Mouse (Mus musculus) stomach, embryonic 14.5 days (tissue): Measurements from ENCODE around the gene Aff2. TPM values are rescaled to one million over a fixed set of nuclear protein-coding genes. Genes with fewer than 3 reads are reported as not detected.

ENCODE experiments used
- ATAC-seq: fragments of 200-750 bp; cut with Nextera tagmentation; 2 replicates; pipeline ENCODE4 v1.8.0; 2017; ENCODE audit warnings: low read depth, moderate TSS enrichment; ENCODE audit not compliant: insufficient number of reproducible peaks, insufficient read depth, low FRiP score
- H3K27ac ChIP-seq: fragments of 300-500 bp; sonication (generic); 2 replicates; pipeline ENCODE4 v1.5.1; 2014; ENCODE audit warnings: mild to moderate bottlenecking, low read length, moderate library complexity, mixed read lengths
- H3K27me3 ChIP-seq: fragments of 300-500 bp; sonication (generic); 2 replicates; pipeline ENCODE4 v1.6.1; 2014; ENCODE audit warnings: low read length, control low read depth, mixed read lengths; ENCODE audit not compliant: control insufficient read depth, insufficient read depth
- H3K36me3 ChIP-seq: fragments of 300-500 bp; sonication (generic); 2 replicates; pipeline ENCODE4 v1.6.1; 2014; ENCODE audit warnings: mild to moderate bottlenecking, control low read depth, low read length, moderate library complexity, mixed read lengths; ENCODE audit not compliant: control insufficient read depth, insufficient read depth
- H3K4me1 ChIP-seq: fragments of 300-500 bp; sonication (generic); 2 replicates; pipeline ENCODE4 v1.6.1; 2014; ENCODE audit warnings: low read length, control low read depth, mixed read lengths; ENCODE audit not compliant: control insufficient read depth, insufficient read depth
- H3K4me2 ChIP-seq: fragments of 300-500 bp; sonication (generic); replicated peaks from 2 replicates; pipeline ENCODE4 v1.6.1; 2014; ENCODE audit warnings: low read depth, low read length, control low read depth
- H3K4me3 ChIP-seq: fragments of 300-500 bp; sonication (generic); 2 replicates; pipeline ENCODE4 v1.5.1; 2014; ENCODE audit warnings: low read depth, low read length, control low read depth
- H3K9ac ChIP-seq: fragments of 300-500 bp; sonication (generic); replicated peaks from 2 replicates; pipeline ENCODE4 v1.6.1; 2014; ENCODE audit warnings: low read depth, mild to moderate bottlenecking, control low read depth, low read length, moderate library complexity, mixed read lengths
- H3K9me3 ChIP-seq: fragments of 300-500 bp; sonication (generic); 2 replicates; pipeline ENCODE4 v1.6.1; 2016; ENCODE audit warnings: low read depth, low read length, control low read depth; ENCODE audit not compliant: control insufficient read depth
- WGBS: fragments of 180-500 bp; shearing (Covaris S2); extraction: QIAGEN DNeasy Blood & Tissue Kit; methylation state at CpG from one replicate; pipeline ENCODE4 v1.1.7; 2014; 5-methylcytosine and 5-hydroxymethylcytosine counted together
- polyA plus RNA-seq: library from polyadenylated mRNA; unstranded; fragments of >200 nt; fragmentation: Nextera tagmentation; extraction: Ambion mirVana; gene quantifications from 2 replicates; pipeline ENCODE4 v1.2.1, GENCODE M21; 2014

Aff2 gene
- polyA plus RNA-seq, 1 experiment from 2014 or later = 6.5 TPM

GRCm38 (mm10) chrX:69389738-69390137 is 29.6 kb downstream of the Aff2 start:
- H3K36me3 ChIP-seq = no peaks in the 10 kb centered on the region
- 28% methylated on average over 1 of the region's 1 CpGs for WGBS
- no peak overlapping the region for H3K27ac ChIP-seq
- no peaks in the 10 kb centered on the region for H3K27me3 ChIP-seq
- no peak for ATAC-seq
- no peak overlapping the region for H3K9ac ChIP-seq
- H3K9me3 ChIP-seq = no peaks in the 10 kb centered on the region; the same call in 1 of the 2 replicates
- no peak overlapping the region for H3K4me3 ChIP-seq
- no peaks in the 10 kb centered on the region for H3K4me1 ChIP-seq
- no peak overlapping the region for H3K4me2 ChIP-seq

GRCm38 (mm10) chrX:69415043-69415442 is 54.9 kb downstream of the Aff2 start:
- Histone ChIP-seq H3K27me3 (no peaks in the 10 kb centered on the region), H3K27ac (no peak overlapping the region), H3K9me3 (no peaks in the 10 kb centered on the region), H3K36me3 (no peaks in the 10 kb centered on the region), H3K9ac (no peak overlapping the region), H3K4me1 (no peaks in the 10 kb centered on the region), H3K4me2 (no peak overlapping the region), H3K4me3 (no peak overlapping the region)
- WGBS = 48% methylated on average over 1 of the region's 1 CpGs
- 0 out of 2 replicates have a peak, but pooled peaks have one; percentile 28 for ATAC-seq

GRCm38 (mm10) chrX:69438422-69438821 is 78.3 kb downstream of the Aff2 start:
- Histone ChIP-seq H3K9me3 (no peaks in the 10 kb centered on the region), H3K36me3 (no peaks in the 10 kb centered on the region), H3K27ac (no peak overlapping the region), H3K9ac (no peak overlapping the region), H3K4me2 (no peak overlapping the region), H3K4me3 (no peak overlapping the region), H3K27me3 (no peaks in the 10 kb centered on the region), H3K4me1 (no peaks in the 10 kb centered on the region)
- ATAC-seq = no peak
- WGBS = 83% methylated on average over 3 of the region's 3 CpGs

GRCm38 (mm10) chrX:69441937-69442336 is 81.8 kb downstream of the Aff2 start:
- Histone ChIP-seq H3K4me3 (no peak overlapping the region), H3K4me2 (no peak overlapping the region), H3K9ac (no peak overlapping the region), H3K9me3 (no peaks in the 10 kb centered on the region), H3K27me3 (no peaks in the 10 kb centered on the region), H3K27ac (no peak overlapping the region), H3K4me1 (no peaks in the 10 kb centered on the region), H3K36me3 (no peaks in the 10 kb centered on the region)
- no peak for ATAC-seq

- Histone ChIP-seq H3K27ac (no peak overlapping the region), H3K27me3 (no peaks in the 10 kb centered on the region), H3K9me3 (no peaks in the 10 kb centered on the region), H3K9ac (no peak overlapping the region), H3K4me2 (no peak overlapping the region), H3K36me3 (no peaks in the 10 kb centered on the region), H3K4me1 (no peaks in the 10 kb centered on the region), H3K4me3 (no peak overlapping the region)
- ATAC-seq = no peak
- 71% methylated on average over 2 of the region's 2 CpGs for WGBS
Measured at GRCm38 (mm10) chrX:69460896-69461295, 100.8 kb downstream of the Aff2 start.

- ATAC-seq = peak; percentile 33; the same call in 1 of the 2 replicates
- no peaks in the 10 kb centered on the region for H3K27me3 ChIP-seq
- H3K4me3 ChIP-seq = no peak overlapping the region
- no peak overlapping the region for H3K27ac ChIP-seq
- H3K9me3 ChIP-seq = no peaks in the 10 kb centered on the region
- no peak overlapping the region for H3K4me2 ChIP-seq
- no peak overlapping the region for H3K9ac ChIP-seq
- no peaks in the 10 kb centered on the region for H3K4me1 ChIP-seq
- 33% methylated on average over 3 of the region's 3 CpGs for WGBS
- no peaks in the 10 kb centered on the region for H3K36me3 ChIP-seq
Measured at GRCm38 (mm10) chrX:69502061-69502460, 142.0 kb downstream of the Aff2 start.

- no peak overlapping the region for H3K4me2 ChIP-seq
- no peaks in the 10 kb centered on the region for H3K9me3 ChIP-seq
- no peak for ATAC-seq
- H3K27ac ChIP-seq = no peak overlapping the region
- no peak overlapping the region for H3K4me3 ChIP-seq
- H3K36me3 ChIP-seq = no peaks in the 10 kb centered on the region
- 70% methylated on average over 6 of the region's 6 CpGs for WGBS
- no peaks in the 10 kb centered on the region for H3K4me1 ChIP-seq
- H3K9ac ChIP-seq = no peak overlapping the region
- H3K27me3 ChIP-seq = no peaks in the 10 kb centered on the region
Measured at GRCm38 (mm10) chrX:69518040-69518575, 158.0 kb downstream of the Aff2 start.

- ATAC-seq = no peak
- Histone ChIP-seq H3K9me3 (no peaks in the 10 kb centered on the region), H3K9ac (no peak overlapping the region), H3K4me3 (no peak overlapping the region), H3K4me1 (no peaks in the 10 kb centered on the region), H3K36me3 (no peaks in the 10 kb centered on the region), H3K27ac (no peak overlapping the region), H3K27me3 (no peaks in the 10 kb centered on the region), H3K4me2 (no peak overlapping the region)
- 43% methylated on average over 1 of the region's 1 CpGs for WGBS
Measured at GRCm38 (mm10) chrX:69540811-69541210, 180.7 kb downstream of the Aff2 start.

GRCm38 (mm10) chrX:69579903-69580459 is 219.9 kb downstream of the Aff2 start:
- Histone ChIP-seq H3K27me3 (no peaks in the 10 kb centered on the region), H3K4me3 (no peak overlapping the region), H3K4me1 (no peaks in the 10 kb centered on the region), H3K36me3 (no peaks in the 10 kb centered on the region), H3K27ac (no peak overlapping the region), H3K4me2 (no peak overlapping the region), H3K9ac (no peak overlapping the region), H3K9me3 (no peaks in the 10 kb centered on the region)
- ATAC-seq = no peak
- WGBS = 84% methylated on average over 2 of the region's 2 CpGs
